Mouse (Mus musculus): ENCODE measurements around the gene Polg2. TPM values are rescaled to one million over a fixed set of nuclear protein-coding genes. Genes with fewer than 3 reads are reported as not detected.
"Not testable (repeated sequence)": the region's sequence is repeated elsewhere in the genome, so short reads cannot be mapped to it uniquely, and the experiment has no call there.

The Polg2 gene
- polyA plus RNA-seq, 1 experiment from 2014 or later: 12.6 TPM

DNA sequence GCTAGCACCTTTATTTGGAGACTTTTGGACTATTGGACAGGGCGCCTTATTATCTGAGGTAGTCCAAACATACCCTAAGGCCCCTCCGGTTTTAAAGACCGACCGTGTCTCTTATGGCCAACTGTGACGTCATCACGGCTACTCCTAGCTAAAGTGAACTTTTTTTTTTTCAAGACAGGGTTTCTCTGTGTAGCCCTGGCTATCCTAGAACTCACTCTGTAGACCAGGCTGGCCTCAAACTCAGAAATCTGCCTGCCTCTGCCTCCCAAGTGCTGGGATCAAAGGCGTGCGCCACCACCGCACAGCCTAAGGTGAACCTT lies 54.5 kb downstream of the Polg2 start:
- not testable (repeated sequence) for H3K36me3 ChIP-seq (ENCODE audit: control insufficient read depth, insufficient read depth, low read length); H3K27ac ChIP-seq (ENCODE audit: low read length); H3K4me3 ChIP-seq (ENCODE audit: low read length); H3K9me3 ChIP-seq (ENCODE audit: control insufficient read depth, low read length); H3K27me3 ChIP-seq (replicated peaks; ENCODE audit: control insufficient read depth, insufficient read depth, low read length); H3K4me2 ChIP-seq (ENCODE audit: low read depth, low read length); H3K9ac ChIP-seq (ENCODE audit: low read depth, low read length)
- peaks cover 16% of the 10 kb centered on the region for H3K4me1 ChIP-seq (ENCODE audit: control insufficient read depth, insufficient read depth, low read length)
- 79% methylated on average over 9 of the region's 9 CpGs for WGBS
- ATAC-seq: peak; percentile 9; the same call in 1 of the 2 replicates

- ATAC-seq: peak; percentile 17; the same call in 1 of the 2 replicates
- Histone ChIP-seq H3K27ac (ENCODE audit: low read length) (no peak overlapping the region), H3K4me2 (ENCODE audit: low read depth, low read length) (no peak overlapping the region), H3K36me3 (ENCODE audit: control insufficient read depth, insufficient read depth, low read length) (no peaks in the 10 kb centered on the region), H3K9me3 (ENCODE audit: control insufficient read depth, low read length) (no peaks in the 10 kb centered on the region), H3K4me3 (ENCODE audit: low read length) (no peak overlapping the region), H3K4me1 (ENCODE audit: control insufficient read depth, insufficient read depth, low read length) (peaks cover 16% of the 10 kb centered on the region), H3K9ac (ENCODE audit: low read depth, low read length) (no peak overlapping the region), H3K27me3 (replicated peaks; ENCODE audit: control insufficient read depth, insufficient read depth, low read length) (no peaks in the 10 kb centered on the region)
- WGBS: 82% methylated on average over 10 of the region's 10 CpGs
These were observed 55.0 kb downstream of the Polg2 start for GRCm38 (mm10) chr11:106724176-106724915.

DNA sequence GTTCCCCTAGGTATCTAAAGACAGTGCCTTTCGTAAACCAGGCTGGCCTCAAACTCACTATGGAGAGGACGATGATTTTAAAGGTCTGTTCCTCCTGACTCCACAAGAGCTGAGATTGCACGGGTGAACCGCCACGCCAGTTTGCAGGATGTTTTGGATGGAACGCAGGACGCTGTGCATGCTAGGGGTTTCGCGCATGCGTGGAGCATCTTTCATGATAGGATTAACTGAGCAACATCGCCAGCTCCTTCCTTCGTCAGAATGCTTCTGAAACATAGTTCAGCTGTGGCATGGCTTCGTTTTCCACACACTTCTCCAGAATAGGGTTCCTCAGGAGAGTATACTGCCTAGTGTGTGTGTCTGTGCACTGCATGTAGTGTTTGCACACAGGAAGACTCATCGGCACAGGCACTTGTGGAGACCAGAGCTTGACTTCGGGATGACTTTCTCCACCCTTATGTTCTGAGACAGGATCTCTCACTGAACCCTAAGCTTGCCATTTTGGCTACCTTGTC lies 55.7 kb downstream of the Polg2 start:
- H3K9me3 ChIP-seq (ENCODE audit: control insufficient read depth, low read length): no peaks in the 10 kb centered on the region
- no peak overlapping the region for H3K4me3 ChIP-seq (ENCODE audit: low read length)
- H3K9ac ChIP-seq (ENCODE audit: low read depth, low read length): no peak overlapping the region
- H3K4me2 ChIP-seq (ENCODE audit: low read depth, low read length): no peak overlapping the region
- H3K27ac ChIP-seq (ENCODE audit: low read length): no peak overlapping the region
- WGBS: 71% methylated on average over 15 of the region's 15 CpGs
- H3K4me1 ChIP-seq (ENCODE audit: control insufficient read depth, insufficient read depth, low read length): peaks cover 16% of the 10 kb centered on the region
- no peaks in the 10 kb centered on the region for H3K36me3 ChIP-seq (ENCODE audit: control insufficient read depth, insufficient read depth, low read length)
- ATAC-seq: no peak
- H3K27me3 ChIP-seq (replicated peaks; ENCODE audit: control insufficient read depth, insufficient read depth, low read length): no peaks in the 10 kb centered on the region

DNA sequence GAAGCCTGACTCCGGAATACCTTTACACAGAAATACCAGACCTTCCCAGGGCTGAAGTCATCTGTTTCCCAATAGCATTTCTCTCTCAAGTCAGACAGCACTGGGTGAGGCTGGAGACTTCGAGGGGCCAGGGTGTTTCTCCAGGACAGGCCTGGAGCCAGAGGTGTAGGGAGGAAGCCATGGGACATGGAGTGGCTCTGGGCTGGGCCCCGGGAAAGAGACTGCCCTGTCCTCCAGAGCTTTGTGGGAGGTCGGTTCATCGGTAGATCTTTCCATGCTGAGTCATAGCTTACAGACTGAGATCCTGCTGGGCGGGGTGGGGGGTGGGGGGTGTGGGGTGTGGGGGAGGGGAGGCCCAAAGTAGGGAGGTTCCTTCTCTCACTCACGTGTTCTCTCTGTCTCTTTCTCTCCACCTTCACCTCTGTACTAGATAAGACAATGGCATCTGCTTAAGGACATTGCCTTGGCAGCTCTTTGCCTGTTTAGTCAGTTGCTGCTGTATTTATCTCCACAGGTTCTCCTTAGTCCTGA lies 56.4 kb downstream of the Polg2 start:
- H3K9me3 ChIP-seq (ENCODE audit: control insufficient read depth, low read length): no peaks in the 10 kb centered on the region
- no peak overlapping the region for H3K4me2 ChIP-seq (ENCODE audit: low read depth, low read length)
- peak; percentile 62 for ATAC-seq

DNA sequence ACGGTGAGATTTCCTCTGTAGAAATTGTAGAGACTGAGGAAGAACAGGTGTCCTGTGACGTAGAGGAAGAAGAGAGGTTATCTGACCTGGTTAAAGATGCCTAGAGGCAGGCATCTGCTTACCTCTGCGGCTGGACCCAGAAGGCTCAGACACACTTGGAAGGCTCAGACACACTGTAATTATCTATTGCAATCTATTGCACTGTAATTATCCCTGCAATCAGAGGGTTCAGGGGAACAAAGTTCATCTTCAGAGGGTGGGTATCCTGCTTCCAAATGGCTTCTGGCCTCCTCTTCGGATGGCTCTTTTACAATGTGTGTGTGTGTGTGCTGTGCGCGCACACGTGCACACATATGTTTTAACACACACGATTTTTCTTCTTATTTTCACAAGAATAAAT lies 59.0 kb downstream of the Polg2 start:
- ATAC-seq: peak; percentile 73
- Histone ChIP-seq H3K9me3 (ENCODE audit: control insufficient read depth, low read length) (no peaks in the 10 kb centered on the region), H3K9ac (ENCODE audit: low read depth, low read length) (no peak overlapping the region), H3K4me2 (ENCODE audit: low read depth, low read length) (no peak overlapping the region), H3K4me1 (ENCODE audit: control insufficient read depth, insufficient read depth, low read length) (peaks cover 13% of the 10 kb centered on the region), H3K27me3 (replicated peaks; ENCODE audit: control insufficient read depth, insufficient read depth, low read length) (no peaks in the 10 kb centered on the region), H3K4me3 (ENCODE audit: low read length) (no peak overlapping the region), H3K27ac (ENCODE audit: low read length) (no peak overlapping the region), H3K36me3 (ENCODE audit: control insufficient read depth, insufficient read depth, low read length) (no peaks in the 10 kb centered on the region)
- 62% methylated on average over 8 of the region's 8 CpGs for WGBS

More for the DNA sequence above, 56.4 kb downstream of the Polg2 start:
- H3K27me3 ChIP-seq (replicated peaks; ENCODE audit: control insufficient read depth, insufficient read depth, low read length): no peaks in the 10 kb centered on the region
- H3K36me3 ChIP-seq (ENCODE audit: control insufficient read depth, insufficient read depth, low read length): no peaks in the 10 kb centered on the region
- H3K27ac ChIP-seq (ENCODE audit: low read length): 0 out of 2 replicates have a peak overlapping the region, but pooled peaks have one; percentile 12
- no peak overlapping the region for H3K9ac ChIP-seq (ENCODE audit: low read depth, low read length)
- WGBS: 15% methylated on average over 7 of the region's 7 CpGs
- H3K4me3 ChIP-seq (ENCODE audit: low read length): no peak overlapping the region
- peaks cover 14% of the 10 kb centered on the region for H3K4me1 ChIP-seq (ENCODE audit: control insufficient read depth, insufficient read depth, low read length)

Small RNA genes within 50 kb of the gene (microRNA-seq; reads per million reads assigned to microRNA genes)
- gene Gm25994 (not detected), gene Mir3064 (4.8 reads per million, percentile 14 among the genes with 10 or more reads in this experiment)

Other genes starting within 250 kb of the Polg2 start
- 11.7 and 14.2 TPM in 2 replicates for gene Tex2, start 166.1 kb downstream of the Polg2 start, polyA plus RNA-seq (2015; fragmentation: Nextera tagmentation; extraction: Ambion mirVana)
- 48.2 and 48.6 TPM in 2 replicates for gene Pecam1, start 28.9 kb downstream of the Polg2 start, polyA plus RNA-seq (2015; fragmentation: Nextera tagmentation; extraction: Ambion mirVana)
- 1.6 and 1.7 TPM in 2 replicates for gene Milr1, start 28.3 kb downstream of the Polg2 start, polyA plus RNA-seq (2015; fragmentation: Nextera tagmentation; extraction: Ambion mirVana)
- 227 and 230 TPM in 2 replicates for gene Ddx5, start 9.6 kb upstream of the Polg2 start, polyA plus RNA-seq (2015; fragmentation: Nextera tagmentation; extraction: Ambion mirVana)
- 15.4 and 16.3 TPM in 2 replicates for gene Cep95, start 9.7 kb upstream of the Polg2 start, polyA plus RNA-seq (2015; fragmentation: Nextera tagmentation; extraction: Ambion mirVana)
- gene Smurf2, start 141.2 kb upstream of the Polg2 start, polyA plus RNA-seq (2015; fragmentation: Nextera tagmentation; extraction: Ambion mirVana): 8.7 and 9.4 TPM in 2 replicates
- 318 and 375 TPM in 2 replicates for gene Kpna2, start 220.0 kb upstream of the Polg2 start, polyA plus RNA-seq (2015; fragmentation: Nextera tagmentation; extraction: Ambion mirVana)
- gene 1810010H24Rik, start 246.1 kb upstream of the Polg2 start, polyA plus RNA-seq (2015; fragmentation: Nextera tagmentation; extraction: Ambion mirVana): 1.9 and 2.5 TPM in 2 replicates

All from intestine, embryonic 16.5 days (tissue).